Mouse (Mus musculus) mature B cell (primary cell): Measurements from ENCODE around the gene Olfr944.

Experiments
- in situ Hi-C: fragments of 300-500 bp; cut with MboI; formaldehyde crosslinking; loops from 2 replicates; pipeline ENCODE4 v1.14.3; 2019

The Olfr944 gene

GRCm38 (mm10) chr9:39201620-39202019 is at the start of gene Olfr944:
Olfr944 (plus strand) TSS chr9:39201920.
- in situ Hi-C loops = no loop called here

- in situ Hi-C loops = no loop called here
Observed at GRCm38 (mm10) chr9:39152401-39152800, 49.3 kb upstream of the Olfr944 start.

DNA sequence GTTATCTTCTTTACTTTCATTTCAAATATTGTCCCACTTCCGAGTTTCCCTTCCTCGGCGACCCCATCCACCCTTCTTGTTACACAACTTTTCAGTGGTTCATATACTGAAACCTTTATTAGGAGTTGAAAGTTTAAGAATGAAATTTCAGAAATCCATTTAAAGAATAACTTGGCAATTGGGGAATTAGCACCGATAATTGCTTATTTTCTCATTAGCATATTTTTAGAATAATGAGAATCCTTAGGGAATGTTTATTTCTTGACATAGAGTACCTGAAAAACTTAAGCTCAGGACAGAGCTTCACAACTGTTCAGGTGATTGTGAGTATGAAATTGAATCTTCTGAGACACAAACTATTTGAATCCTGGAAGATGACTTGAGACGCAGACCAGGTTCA is 35.7 kb upstream of the Olfr944 start, which contains the start of gene Olfr943:
Gene Olfr943, plus strand, starts transcription at position 301 of the 400 bp plus-strand sequence.
- in situ Hi-C loops = no loop called here

- in situ Hi-C loops = no loop called here
Observed at GRCm38 (mm10) chr9:39249894-39250293, 48.2 kb downstream of the Olfr944 start, which contains the start of gene Olfr1537. Olfr1537 (minus strand) TSS chr9:39249994.
